Mouse (Mus musculus) CH12.LX (cell line): ENCODE measurements around the gene Napsa. TPM values are rescaled to one million over a fixed set of nuclear protein-coding genes. Genes with fewer than 3 reads are reported as not detected.
A peak's percentile ranks its signal among the peaks of the same experiment; 100 is the strongest.

Experiments used
- DNase-seq: peaks from one replicate; pipeline ENCODE4 v3.0.0-alpha.2; 2013; ENCODE audit errors: extremely low read depth
- H3K27ac ChIP-seq: 2 replicates; pipeline ENCODE4 v1.5.1; 2012; ENCODE audit warnings: low read depth, mild to moderate bottlenecking, control low read depth, moderate library complexity; ENCODE audit not compliant: insufficient read depth
- H3K27me3 ChIP-seq: replicated peaks from 2 replicates; pipeline ENCODE3; 2012; ENCODE audit warnings: inconsistent platforms
- H3K36me3 ChIP-seq, 2 experiments: replicated peaks in 1 of 2; 2 replicates each; pipeline versions ENCODE3 to v1.6.1; 2012; ENCODE audit warnings: inconsistent platforms in 1 of 2, low read length in 1 of 2, mild to moderate bottlenecking in 1 of 2, mixed read lengths in 1 of 2, moderate library complexity in 1 of 2; ENCODE audit not compliant: control insufficient read depth in 1 of 2, insufficient read depth in 1 of 2
- H3K4me1 ChIP-seq, 2 experiments: 2 replicates each; pipeline ENCODE4 v1.6.1; 2012; ENCODE audit warnings: inconsistent platforms in 1 of 2, moderate library complexity in 1 of 2; ENCODE audit not compliant: insufficient read depth in 2 of 2, control insufficient read depth in 1 of 2
- H3K4me2 ChIP-seq: 2 replicates; pipeline ENCODE4 v1.6.1; 2012; ENCODE audit warnings: low read depth, mild to moderate bottlenecking, control low read depth; ENCODE audit not compliant: poor library complexity, insufficient read depth, severe bottlenecking
- H3K4me3 ChIP-seq, 3 experiments: fragments of 150-350 bp in 1 of 3; sonication (generic) in 1 of 3; replicated peaks in 1 of 3; 2 replicates each; pipeline versions ENCODE3 to v1.5.1; 2011 to 2012; ENCODE audit warnings: low read depth in 2 of 3, low read length in 2 of 3, mild to moderate bottlenecking in 2 of 3, moderate library complexity in 2 of 3, control low read depth in 1 of 3, improper control_type of control experiment in 1 of 3, inconsistent platforms in 1 of 3, mixed read lengths in 1 of 3; ENCODE audit not compliant: poor library complexity in 1 of 3
- H3K79me2 ChIP-seq: replicated peaks from 2 replicates; pipeline ENCODE4 v1.6.1; 2012; ENCODE audit warnings: mild to moderate bottlenecking, moderate library complexity; ENCODE audit not compliant: control insufficient read depth, poor library complexity, insufficient read depth, severe bottlenecking; ENCODE audit errors: extremely low read depth
- H3K9ac ChIP-seq: 2 replicates; pipeline ENCODE4 v1.6.1; 2012; ENCODE audit warnings: low read depth, mild to moderate bottlenecking, control low read depth, moderate library complexity; ENCODE audit not compliant: insufficient read depth
- H3K9me3 ChIP-seq: replicated peaks from 2 replicates; pipeline ENCODE3; 2012; ENCODE audit warnings: low read length, inconsistent platforms, mixed read lengths
- BHLHE40 ChIP-seq: IDR thresholded peaks from 2 replicates; pipeline ENCODE4 v1.6.1; 2011; ENCODE audit warnings: mild to moderate bottlenecking, low read depth, low read length, improper control_type of control experiment
- CHD1 ChIP-seq: IDR thresholded peaks from 2 replicates; pipeline ENCODE4 v1.6.1; 2012; ENCODE audit warnings: low read depth, low read length, improper control_type of control experiment, inconsistent platforms
- CHD2 ChIP-seq: IDR thresholded peaks from 2 replicates; pipeline ENCODE4 v1.6.1; 2011; ENCODE audit warnings: low read length, improper control_type of control experiment
- CTCF ChIP-seq, 2 experiments: IDR thresholded peaks in 1 of 2; conservative IDR thresholded peaks in 1 of 2; 2 replicates each; pipeline ENCODE4 v1.5.1; 2011 to 2012; ENCODE audit warnings: low read depth in 2 of 2, low read length in 2 of 2, improper control_type of control experiment in 1 of 2, inconsistent platforms in 1 of 2, mild to moderate bottlenecking in 1 of 2, moderate library complexity in 1 of 2
- E2F4 ChIP-seq: IDR thresholded peaks from 2 replicates; pipeline ENCODE4 v1.6.1; 2011; ENCODE audit warnings: low read depth, low read length, improper control_type of control experiment; ENCODE audit not compliant: insufficient replicate concordance
- ELF1 ChIP-seq: IDR thresholded peaks from 2 replicates; pipeline ENCODE4 v1.6.1; 2014; ENCODE audit warnings: low read depth, mild to moderate bottlenecking, inconsistent platforms, low read length, improper control_type of control experiment
- HCFC1 ChIP-seq: IDR thresholded peaks from 2 replicates; pipeline ENCODE4 v1.6.1; 2012; ENCODE audit warnings: low read depth, mild to moderate bottlenecking, inconsistent platforms, low read length, improper control_type of control experiment
- JUND ChIP-seq: conservative IDR thresholded peaks from 2 replicates; pipeline ENCODE4 v1.6.1; 2011; ENCODE audit warnings: low read depth, low read length, improper control_type of control experiment
- MAFK ChIP-seq: IDR thresholded peaks from 2 replicates; pipeline ENCODE4 v1.6.1; 2011; ENCODE audit warnings: low read length, improper control_type of control experiment; ENCODE audit not compliant: insufficient replicate concordance
- MAZ ChIP-seq: IDR thresholded peaks from 2 replicates; pipeline ENCODE4 v1.6.1; 2012; ENCODE audit warnings: low read depth, mild to moderate bottlenecking, inconsistent platforms, low read length, improper control_type of control experiment, moderate library complexity
- MXI1 ChIP-seq: IDR thresholded peaks from 2 replicates; pipeline ENCODE4 v1.6.1; 2011; ENCODE audit warnings: mild to moderate bottlenecking, low read depth, low read length, improper control_type of control experiment
- MYC ChIP-seq: IDR thresholded peaks from 2 replicates; pipeline ENCODE4 v1.6.1; 2011; ENCODE audit warnings: low read depth, mild to moderate bottlenecking, improper control_type of control experiment, low read length
- NRF1 ChIP-seq: IDR thresholded peaks from 2 replicates; pipeline ENCODE4 v1.6.1; 2014; ENCODE audit warnings: low read depth, mild to moderate bottlenecking, inconsistent platforms, low read length, improper control_type of control experiment, moderate library complexity
- PAX5 ChIP-seq: IDR thresholded peaks from 2 replicates; pipeline ENCODE4 v1.6.1; 2012; ENCODE audit warnings: low read length, inconsistent platforms, mixed read lengths
- POLR2A ChIP-seq: IDR thresholded peaks from 2 replicates; pipeline ENCODE4 v1.6.1; 2011; ENCODE audit warnings: low read depth, mild to moderate bottlenecking, improper control_type of control experiment, low read length
- POLR2AphosphoS2 ChIP-seq: IDR thresholded peaks from 2 replicates; pipeline ENCODE4 v1.6.1; 2011; ENCODE audit warnings: low read depth, low read length, improper control_type of control experiment
- RCOR1 ChIP-seq: conservative IDR thresholded peaks from 2 replicates; pipeline ENCODE4 v1.6.1; 2012; ENCODE audit warnings: low read depth, mild to moderate bottlenecking, inconsistent platforms, low read length, improper control_type of control experiment
- UBTF ChIP-seq: IDR thresholded peaks from 2 replicates; pipeline ENCODE4 v1.6.1; 2012; ENCODE audit warnings: low read depth, mild to moderate bottlenecking, inconsistent platforms, low read length, improper control_type of control experiment, moderate library complexity
- USF1 ChIP-seq: IDR thresholded peaks from 2 replicates; pipeline ENCODE4 v1.6.1; 2014; ENCODE audit warnings: low read depth, mild to moderate bottlenecking, inconsistent platforms, low read length, improper control_type of control experiment
- USF2 ChIP-seq: conservative IDR thresholded peaks from 2 replicates; pipeline ENCODE4 v1.6.1; 2011; ENCODE audit warnings: low read depth, low read length, improper control_type of control experiment
- ZKSCAN1 ChIP-seq: IDR thresholded peaks from 2 replicates; pipeline ENCODE4 v1.6.1; 2012; ENCODE audit warnings: low read depth, inconsistent platforms, low read length, improper control_type of control experiment, borderline replicate concordance
- ZNF384 ChIP-seq: IDR thresholded peaks from 2 replicates; pipeline ENCODE4 v1.6.1; 2012; ENCODE audit warnings: low read depth, low read length, improper control_type of control experiment, inconsistent platforms
- dilution Hi-C: fragments of 300-500 bp; cut with MboI; formaldehyde crosslinking; loops from 2 replicates; pipeline ENCODE4 v1.14.3; 2020; ENCODE audit warnings: low sequenced_read_pairs; ENCODE audit not compliant: extremely low pct_unique_long_range_greater_than_20kb, extremely low pct_ligation_motif_present
- in situ Hi-C: fragments of 300-500 bp; cut with MboI; formaldehyde crosslinking; loops from 3 replicates; pipeline ENCODE4 v1.14.3; 2019; ENCODE audit warnings: low sequenced_read_pairs, low pct_ligation_motif_present, low pct_unique_long_range_greater_than_20kb, mixed read lengths
- polyA plus RNA-seq: library from polyadenylated mRNA; unstranded; fragments of >175 nt; gene quantifications from 2 replicates; pipeline ENCODE4 v1.2.1, GENCODE M21; 2012; ENCODE audit warnings: low read depth; ENCODE audit not compliant: insufficient read length
- total RNA-seq, 2 experiments: library from RNA; depleted of rRNA; stranded (reverse); fragments of 300-350 nt in 1 of 2; fragments of >200 nt in 1 of 2; gene quantifications; 2 replicates each; pipeline ENCODE4 v1.2.3; 2012 to 2014

The Napsa gene
- total and polyA plus RNA-seq, 3 experiments = 175 to 253 (median 194) TPM

- dilution Hi-C loops = no loop called here
- TF ChIP-seq POLR2AphosphoS2 = no peak
- TF ChIP-seq MAZ = no peak
- no peak for TF ChIP-seq MYC
- no peak for TF ChIP-seq USF1
- TF ChIP-seq NRF1 = no peak
- no peak for TF ChIP-seq E2F4
- TF ChIP-seq POLR2A = no peak
- no peak for TF ChIP-seq MAFK
- TF ChIP-seq, all 38 proteins: peak for 0
- in situ Hi-C loops = loop anchor here (5.0 kb wide), 1 partner anchor 45 kb away; no protein-coding TSS in a partner anchor
- H3K36me3 ChIP-seq = peaks cover 30 to 35% of the 10 kb centered on the region in 2 experiments
- no peaks in the 10 kb centered on the region for H3K27me3 ChIP-seq
- no peak overlapping the region for H3K27ac ChIP-seq
- no peaks in the 10 kb centered on the region for H3K9me3 ChIP-seq
- DNase-seq = no peak
- H3K79me2 ChIP-seq = peaks cover 6% of the 10 kb centered on the region; the same call in 1 of the 2 replicates
- no peak overlapping the region; the same call in 1 of the 2 replicates for H3K9ac ChIP-seq
- H3K4me3 ChIP-seq = peak overlapping the region in 2 of 3 experiments; percentile 84 to 93
- H3K4me1 ChIP-seq = peaks cover 7 to 27% of the 10 kb centered on the region in 2 experiments
- H3K4me2 ChIP-seq = peak overlapping the region; percentile 82; the same call in 1 of the 2 replicates
Observed at GRCm38 (mm10) chr7:44552141-44552908, 19.9 kb upstream of the Napsa start.

DNA sequence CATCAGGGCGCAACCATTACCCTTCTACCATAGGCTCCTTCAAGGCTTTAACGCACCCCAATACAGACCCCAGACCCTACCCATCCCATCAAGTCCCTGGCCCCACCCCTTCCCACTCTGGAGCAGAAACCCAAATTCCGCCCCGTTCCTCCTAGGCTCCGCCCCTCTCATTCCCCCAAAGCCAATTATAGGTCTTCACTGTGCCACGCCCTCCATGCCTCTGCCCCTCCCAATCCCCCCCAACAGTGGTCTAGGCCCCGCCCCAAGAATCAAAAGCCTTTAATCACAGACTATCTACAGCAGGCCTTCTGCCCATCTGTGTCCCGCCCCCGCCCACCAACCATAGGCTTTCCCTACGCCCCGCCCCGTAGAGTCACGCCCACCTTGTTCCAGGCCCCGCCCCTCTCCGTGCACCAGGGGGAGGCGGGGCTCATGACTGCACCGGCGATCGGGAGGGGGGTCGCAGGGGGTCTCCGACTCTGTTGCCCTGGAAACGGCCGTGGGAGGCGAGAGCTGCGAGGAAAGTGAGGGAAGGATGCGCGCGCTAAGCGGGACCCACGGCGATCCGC lies 18.9 kb upstream of the Napsa start:
- peaks cover 2 to 28% of the 10 kb centered on the region in 2 experiments; a peak in 3 of 4 replicates for H3K4me1 ChIP-seq
- dilution Hi-C loops = no loop called here
- peak overlapping the region; percentile 92 for H3K27ac ChIP-seq
- TF ChIP-seq CTCF (conservative IDR thresholded peaks at IDR 0.05 in 1 of 2, IDR thresholded peaks at IDR 0.05 in 1 of 2; ENCODE audit: low read depth in 2 of 2, low read length in 2 of 2) (no peak), E2F4 (no peak)
- TF ChIP-seq, all 38 proteins: peak for 0
- peak overlapping the region; percentile 82 for H3K4me2 ChIP-seq
- peaks cover 30 to 35% of the 10 kb centered on the region in 2 experiments for H3K36me3 ChIP-seq
- in situ Hi-C loops = loop anchor here (5.0 kb wide), 1 partner anchor 46 kb away; no protein-coding TSS in a partner anchor
- DNase-seq = peak; percentile 96
- H3K9me3 ChIP-seq = no peaks in the 10 kb centered on the region
- peak overlapping the region; percentile 79 for H3K9ac ChIP-seq
- H3K27me3 ChIP-seq = no peaks in the 10 kb centered on the region
- no peaks in the 10 kb centered on the region for H3K79me2 ChIP-seq
- peak overlapping the region; percentile 84 to 98 (median 93) for H3K4me3 ChIP-seq

GRCm38 (mm10) chr7:44553826-44554225 lies 18.4 kb upstream of the Napsa start, which contains the start of gene Nr1h2:
Nr1h2 (minus strand) TSS chr7:44553951.
- Histone ChIP-seq H3K27ac (peak within 1 kb of the TSS; percentile 92), H3K36me3 (peaks cover 30 to 35% of the 10 kb centered on the region in 2 experiments), H3K79me2 (no peaks in the 10 kb centered on the region), H3K4me1 (peaks cover 2 to 28% of the 10 kb centered on the region in 2 experiments; a peak in 3 of 4 replicates), H3K4me2 (peak within 1 kb of the TSS; percentile 82), H3K27me3 (no peaks in the 10 kb centered on the region), H3K4me3 (peak within 1 kb of the TSS; percentile 84 to 98 (median 93)), H3K9ac (peak within 1 kb of the TSS; percentile 94), H3K9me3 (no peaks in the 10 kb centered on the region)
- in situ Hi-C loops = loop anchor here (5.0 kb wide), 1 partner anchor 47 kb away; no protein-coding TSS in a partner anchor
- dilution Hi-C loops = no loop called here
- peak; percentile 97 for DNase-seq
- TF ChIP-seq JUND (0 out of 2 replicates have a peak, but pooled peaks have one; percentile 27), CHD2 (peak; percentile 13; the same call in 1 of the 2 replicates), MYC (peak; percentile 76; the same call in 1 of the 2 replicates), UBTF (no peak), ZNF384 (peak; percentile 91), ELF1 (peak; percentile 99), USF2 (no peak), POLR2AphosphoS2 (peak; percentile 68; the same call in 1 of the 2 replicates), POLR2A (peak; percentile 68), MAFK (no peak), MXI1 (no peak; the same call in 1 of the 2 replicates), PAX5 (no peak), BHLHE40 (no peak), RCOR1 (no peak), CHD1 (no peak), ZKSCAN1 (peak; percentile 73; the same call in 1 of the 2 replicates), HCFC1 (peak; percentile 90), USF1 (no peak)
